Mouse (Mus musculus) urinary bladder, postnatal 4 days (tissue): ENCODE measurements around the gene Psmd1.
A peak's percentile ranks its signal among the peaks of the same experiment; 100 is the strongest.
"Not testable (repeated sequence)": the region's sequence is repeated elsewhere in the genome, so short reads cannot be mapped to it uniquely, and the experiment has no call there.

Experiments used
- DNase-seq, 2 experiments: peaks; one replicate each; pipeline ENCODE4 v3.0.0; 2021 to 2022; ENCODE audit warnings: low spot score in 2 of 2

The Psmd1 gene

GRCm38 (mm10) chr1:86064271-86064991, at the start of gene Psmd1:
Gene Psmd1, plus strand, starts transcription at chr1:86064387.
- DNase-seq: peak; percentile 80 to 83

GRCm38 (mm10) chr1:86015758-86016157, 48.4 kb upstream of the Psmd1 start:
- DNase-seq: not testable (repeated sequence)

GRCm38 (mm10) chr1:86016516-86016915, 47.7 kb upstream of the Psmd1 start, which contains the start of gene Spata3:
Gene Spata3, plus strand, starts transcription at chr1:86016816.
- DNase-seq: no peak

GRCm38 (mm10) chr1:86018235-86019055, 45.7 kb upstream of the Psmd1 start:
- DNase-seq: peak; percentile 43 to 67

- DNase-seq: no peak
Measured at GRCm38 (mm10) chr1:86021365-86021989, 42.7 kb upstream of the Psmd1 start.

GRCm38 (mm10) chr1:86032273-86032987, 31.8 kb upstream of the Psmd1 start:
- no peak for DNase-seq

- no peak for DNase-seq
Measured at GRCm38 (mm10) chr1:86038191-86038951, 25.8 kb upstream of the Psmd1 start.

- DNase-seq: no peak
Measured at GRCm38 (mm10) chr1:86040131-86040530, 24.1 kb upstream of the Psmd1 start.

GRCm38 (mm10) chr1:86040817-86041216, 23.4 kb upstream of the Psmd1 start:
- no peak for DNase-seq

- no peak for DNase-seq
Measured at GRCm38 (mm10) chr1:86045056-86045455, 19.1 kb upstream of the Psmd1 start.

- no peak for DNase-seq
Measured at GRCm38 (mm10) chr1:86045848-86046805, 18.1 kb upstream of the Psmd1 start, which contains the start of gene 2810459M11Rik. Gene 2810459M11Rik, plus strand, starts transcription at chr1:86045863.

- no peak for DNase-seq
Measured at GRCm38 (mm10) chr1:86046833-86047563, 17.2 kb upstream of the Psmd1 start.

GRCm38 (mm10) chr1:86048231-86048630, 16.0 kb upstream of the Psmd1 start:
- DNase-seq: no peak

GRCm38 (mm10) chr1:86048744-86049143, 15.4 kb upstream of the Psmd1 start:
- no peak for DNase-seq

- no peak for DNase-seq
Measured at GRCm38 (mm10) chr1:86053198-86053921, 10.8 kb upstream of the Psmd1 start.

GRCm38 (mm10) chr1:86054943-86055342, 9.2 kb upstream of the Psmd1 start:
- no peak for DNase-seq

GRCm38 (mm10) chr1:86056284-86056683, 7.9 kb upstream of the Psmd1 start:
- DNase-seq: no peak
